Mouse (Mus musculus): ENCODE measurements around the gene Trak2. TPM values are rescaled to one million over a fixed set of nuclear protein-coding genes. Genes with fewer than 3 reads are reported as not detected.
"Not testable (repeated sequence)": the region's sequence is repeated elsewhere in the genome, so short reads cannot be mapped to it uniquely, and the experiment has no call there.

Gene Trak2
- total RNA-seq, 2 experiments from 2014 or later: 167 to 173 TPM

GRCm38 (mm10) chr1:58889826-58890546 is 83.2 kb downstream of the Trak2 start:
- DNase-seq: peak; percentile 3 to 10

DNA sequence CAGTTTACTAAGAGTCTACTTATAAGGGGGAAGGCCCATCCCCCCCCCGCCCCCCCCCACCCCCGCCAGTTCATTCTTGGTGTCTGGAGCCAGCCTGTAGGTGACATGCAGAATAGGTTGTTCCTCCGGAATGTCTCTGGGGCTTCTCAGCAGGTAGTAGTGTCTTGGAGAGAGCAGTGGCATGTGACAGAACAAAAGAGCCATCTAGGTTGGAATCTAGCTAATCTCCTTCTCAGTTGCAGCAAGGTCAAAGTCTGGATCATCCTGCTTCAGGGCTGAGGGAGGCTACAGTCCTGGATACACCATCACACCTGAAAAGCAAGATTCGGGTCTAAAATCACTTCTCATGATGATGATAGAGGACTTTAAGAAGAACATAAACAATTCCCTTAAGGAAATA is 87.6 kb downstream of the Trak2 start:
- no peak for DNase-seq

DNA sequence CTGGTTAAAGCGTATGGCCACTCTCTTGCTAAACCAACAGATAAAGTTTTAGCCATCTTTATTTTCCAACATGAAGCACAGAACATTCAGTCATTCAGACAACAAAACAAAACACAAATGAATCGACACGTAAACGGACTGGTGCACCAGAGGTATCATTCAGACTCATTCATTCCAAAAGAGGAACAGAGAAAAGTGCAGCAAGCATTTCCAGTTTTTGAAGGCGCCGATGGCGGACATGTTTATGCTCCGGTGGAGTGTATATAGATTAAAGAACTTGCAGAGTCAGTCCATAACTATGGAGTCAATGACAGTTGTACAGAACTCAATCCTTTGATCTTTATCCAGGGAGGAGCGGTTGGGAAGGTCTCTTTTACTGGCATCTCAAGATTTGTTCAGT is 90.0 kb downstream of the Trak2 start:
- DNase-seq: not testable (repeated sequence)

- not testable (repeated sequence) for DNase-seq
These were observed 93.9 kb downstream of the Trak2 start for GRCm38 (mm10) chr1:58879291-58879690.

- DNase-seq: not testable (repeated sequence)
These were observed 96.7 kb downstream of the Trak2 start for GRCm38 (mm10) chr1:58876500-58876899.

DNA sequence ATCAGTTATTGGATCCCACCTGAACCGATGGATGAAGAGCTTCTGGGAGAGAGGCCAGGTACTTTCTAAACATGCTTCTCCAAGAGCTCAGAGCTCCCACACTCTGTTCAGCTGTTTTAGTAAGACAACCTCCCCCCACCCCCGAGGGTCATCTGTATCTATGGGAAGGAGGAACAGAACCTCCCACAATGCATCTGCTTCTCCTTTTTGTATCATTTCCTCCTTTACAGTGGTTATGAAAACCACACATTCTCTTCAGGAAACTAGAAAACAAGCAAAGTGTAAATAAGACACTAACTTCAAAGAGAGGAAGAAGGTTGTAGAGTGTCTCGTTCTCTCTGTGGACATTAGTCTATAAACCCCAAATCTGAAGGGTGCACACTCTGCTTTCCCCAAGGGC is 112.6 kb downstream of the Trak2 start:
- not testable (repeated sequence) for DNase-seq

DNA sequence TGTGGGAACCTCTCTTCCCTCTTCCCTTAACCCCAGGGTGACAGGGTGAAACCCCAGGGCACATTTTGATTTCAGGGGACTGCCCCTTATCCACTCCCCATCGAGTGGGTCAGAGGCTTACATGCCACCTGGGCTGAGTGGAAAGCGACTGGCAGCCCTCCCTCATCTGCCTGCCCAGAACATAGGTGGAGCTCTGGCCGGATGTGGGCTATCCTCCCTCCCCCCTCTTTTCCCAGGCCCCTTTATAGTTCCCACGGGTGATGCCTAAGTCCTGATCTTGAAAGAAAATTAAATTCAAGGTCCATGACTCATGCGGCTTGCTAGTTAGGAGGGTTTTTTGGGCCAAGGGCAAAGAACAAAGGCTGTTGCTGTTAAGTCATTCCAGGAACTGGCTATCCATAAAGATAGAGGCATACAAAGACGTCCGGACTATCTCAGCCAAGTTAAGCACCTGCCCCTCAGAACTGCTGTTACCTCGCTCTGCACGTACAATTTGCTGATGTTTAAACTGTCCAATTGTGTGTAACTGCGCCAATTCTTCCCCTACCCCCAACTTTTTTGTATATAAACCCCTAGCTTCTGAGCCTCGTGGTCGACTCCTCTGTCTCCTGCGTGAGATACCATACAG is 113.4 kb downstream of the Trak2 start:
- not testable (repeated sequence) for DNase-seq

- not testable (repeated sequence) for DNase-seq
These were observed 114.1 kb downstream of the Trak2 start for GRCm38 (mm10) chr1:58859131-58859530.

- not testable (repeated sequence) for DNase-seq
These were observed 116.4 kb downstream of the Trak2 start for GRCm38 (mm10) chr1:58856811-58857210.

Other genes starting within 250 kb of the Trak2 start
- gene Casp8, start 178.1 kb downstream of the Trak2 start, total RNA-seq (2021): 1 to 10 TPM; 2.4 to 2.6 TPM
- 10 to 100 TPM; 39.3 to 41.1 TPM for gene Stradb, start 92 bp upstream of the Trak2 start, total RNA-seq (2021)
- gene C2cd6, start 121.5 kb upstream of the Trak2 start, total RNA-seq (2021): not detected
- gene Tmem237, start 147.0 kb upstream of the Trak2 start, total RNA-seq (2021): 10 to 100 TPM; 28.0 to 28.6 TPM
- 1 to 10 TPM; 1.9 TPM for gene Mpp4, start 190.0 kb upstream of the Trak2 start, total RNA-seq (2021)